Mouse (Mus musculus) intestine, embryonic 16.5 days (tissue): Measurements from ENCODE around the gene Commd1. TPM values are rescaled to one million over a fixed set of nuclear protein-coding genes. Genes with fewer than 3 reads are reported as not detected.

Source experiments
- ATAC-seq: fragments of 200-750 bp; cut with Nextera tagmentation; 2 replicates; pipeline ENCODE4 v1.8.0; 2017; ENCODE audit warnings: moderate TSS enrichment, moderate library complexity
- H3K27ac ChIP-seq: fragments of 300-500 bp; sonication (generic); 2 replicates; pipeline ENCODE4 v1.5.1; 2014; ENCODE audit warnings: mild to moderate bottlenecking, low read length
- H3K27me3 ChIP-seq: fragments of 300-500 bp; sonication (generic); replicated peaks from 2 replicates; pipeline ENCODE4 v1.6.1; 2014; ENCODE audit warnings: low read length, control low read depth, mixed read lengths; ENCODE audit not compliant: control insufficient read depth, insufficient read depth
- H3K36me3 ChIP-seq: fragments of 300-500 bp; sonication (generic); 2 replicates; pipeline ENCODE4 v1.6.1; 2014; ENCODE audit warnings: low read length, control low read depth; ENCODE audit not compliant: control insufficient read depth, insufficient read depth
- H3K4me1 ChIP-seq: fragments of 300-500 bp; sonication (generic); 2 replicates; pipeline ENCODE4 v1.6.1; 2014; ENCODE audit warnings: low read length, control low read depth, mixed read lengths; ENCODE audit not compliant: control insufficient read depth, insufficient read depth
- H3K4me2 ChIP-seq: fragments of 300-500 bp; sonication (generic); 2 replicates; pipeline ENCODE4 v1.6.1; 2014; ENCODE audit warnings: low read depth, low read length, control low read depth
- H3K4me3 ChIP-seq: fragments of 300-500 bp; sonication (generic); 2 replicates; pipeline ENCODE4 v1.5.1; 2014; ENCODE audit warnings: mild to moderate bottlenecking, low read length
- H3K9ac ChIP-seq: fragments of 300-500 bp; sonication (generic); 2 replicates; pipeline ENCODE4 v1.6.1; 2014; ENCODE audit warnings: low read depth, low read length
- H3K9me3 ChIP-seq: fragments of 300-500 bp; sonication (generic); 2 replicates; pipeline ENCODE4 v1.6.1; 2016; ENCODE audit warnings: low read length, control low read depth; ENCODE audit not compliant: control insufficient read depth
- WGBS: fragments of 180-500 bp; shearing (Covaris S2); extraction: QIAGEN DNeasy Blood & Tissue Kit; methylation state at CpG from one replicate; pipeline ENCODE4 v1.1.7; 2014; 5-methylcytosine and 5-hydroxymethylcytosine counted together
- polyA plus RNA-seq: library from polyadenylated mRNA; unstranded; fragments of >200 nt; fragmentation: Nextera tagmentation; extraction: Ambion mirVana; gene quantifications from 2 replicates; pipeline ENCODE4 v1.2.1, GENCODE M21; 2015

The Commd1 gene
- polyA plus RNA-seq, 1 experiment from 2014 or later = 339 TPM

DNA sequence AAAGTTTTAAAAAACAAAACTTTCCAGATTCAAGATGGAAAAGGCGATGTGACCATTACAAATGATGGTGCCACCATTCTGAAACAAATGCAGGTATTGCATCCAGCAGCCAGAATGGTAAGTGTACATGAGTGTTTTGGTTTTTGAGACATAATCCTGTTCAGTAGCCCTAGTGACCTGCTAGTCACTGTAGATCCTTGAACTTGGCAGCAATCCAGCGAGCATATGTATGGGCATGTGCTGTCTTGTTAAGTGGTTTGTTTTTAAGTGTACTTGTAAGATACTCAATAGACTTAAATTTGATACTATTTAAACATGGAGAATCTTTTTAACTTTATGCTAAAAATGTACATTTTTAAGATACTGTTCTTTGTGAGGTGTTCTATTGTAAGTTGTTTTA, 12.1 kb upstream of the Commd1 start:
- H3K4me2 ChIP-seq = no peak overlapping the region
- peaks cover 5% of the 10 kb centered on the region for H3K4me1 ChIP-seq
- H3K36me3 ChIP-seq = peaks cover 21% of the 10 kb centered on the region; the same call in 1 of the 2 replicates
- H3K9me3 ChIP-seq = no peaks in the 10 kb centered on the region
- H3K9ac ChIP-seq = no peak overlapping the region
- H3K27me3 ChIP-seq = no peaks in the 10 kb centered on the region
- 87% methylated on average over 2 of the region's 2 CpGs for WGBS
- ATAC-seq = no peak
- no peak overlapping the region for H3K27ac ChIP-seq
- no peak overlapping the region for H3K4me3 ChIP-seq

DNA sequence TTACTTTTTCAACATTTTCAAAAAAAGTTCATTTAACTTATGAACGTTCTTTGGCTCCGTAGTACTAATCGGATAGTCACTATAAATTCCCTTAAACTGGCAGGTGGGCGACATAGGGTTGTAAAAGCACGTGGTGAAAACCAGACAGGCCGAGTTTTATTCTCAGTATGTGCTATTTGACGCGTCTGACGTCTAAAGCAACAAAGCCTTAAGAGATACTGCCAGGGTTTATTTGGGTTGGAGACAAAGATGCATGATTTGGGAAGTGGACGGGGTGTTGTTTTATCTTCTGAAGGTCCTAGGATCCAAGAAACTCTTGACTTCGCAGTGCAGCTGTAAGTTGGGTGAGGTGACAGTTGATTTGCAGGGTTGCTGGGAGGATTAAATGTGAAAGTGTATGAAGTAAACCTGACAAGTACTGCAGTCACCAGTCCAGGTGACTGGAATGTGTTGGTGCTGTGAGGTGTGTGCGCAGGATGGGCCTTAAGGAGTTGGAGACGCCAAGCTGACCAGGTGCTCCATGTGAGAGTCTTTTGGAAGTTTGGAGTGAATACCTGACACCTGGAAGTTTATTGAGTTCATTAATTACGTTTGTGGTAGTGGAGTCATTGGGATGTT, 9.1 kb upstream of the Commd1 start:
- H3K27ac ChIP-seq = no peak overlapping the region
- ATAC-seq = no peak
- H3K4me1 ChIP-seq = peaks cover 5% of the 10 kb centered on the region
- H3K9me3 ChIP-seq = no peaks in the 10 kb centered on the region
- H3K36me3 ChIP-seq = peaks cover 5% of the 10 kb centered on the region; the same call in 1 of the 2 replicates
- peak overlapping the region; percentile 82 for H3K4me2 ChIP-seq
- H3K27me3 ChIP-seq = no peaks in the 10 kb centered on the region
- H3K9ac ChIP-seq = peak overlapping the region; percentile 93
- H3K4me3 ChIP-seq = peak overlapping the region; percentile 88
- 8% methylated on average over 14 of the region's 14 CpGs for WGBS

DNA sequence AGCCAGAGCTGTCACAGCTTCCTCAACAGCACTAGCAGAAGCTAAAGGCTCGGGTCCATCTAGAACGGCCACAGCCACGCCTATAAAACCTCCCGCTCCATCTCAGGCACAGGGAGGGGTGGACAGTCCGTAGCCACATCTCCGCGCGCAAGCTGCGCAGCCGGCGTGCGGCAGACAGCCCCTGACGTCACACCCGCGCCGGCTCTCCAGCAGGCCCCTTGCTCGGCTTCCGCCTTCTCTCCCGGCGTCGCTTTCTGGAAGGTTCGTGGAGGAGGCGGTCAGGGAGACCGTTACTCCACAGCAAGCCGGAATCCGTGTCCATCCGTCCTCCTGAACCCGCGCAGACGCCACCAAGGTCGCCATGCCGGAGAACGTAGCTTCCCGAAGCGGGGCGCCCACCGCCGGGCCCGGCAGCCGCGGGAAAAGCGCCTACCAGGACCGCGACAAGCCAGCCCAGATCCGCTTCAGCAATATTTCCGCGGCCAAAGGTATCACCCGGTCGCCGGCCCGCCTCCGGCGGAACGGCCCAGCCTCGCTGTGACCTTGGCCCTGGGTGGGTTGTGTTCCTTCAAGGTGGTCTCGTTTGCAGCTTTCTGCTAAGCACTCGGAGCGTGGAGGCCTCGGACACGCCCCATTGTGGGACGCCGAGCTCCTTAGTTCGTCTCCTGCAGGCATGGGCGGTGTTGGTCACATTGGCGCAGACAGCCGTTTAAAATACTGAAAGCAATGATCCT, 8.4 kb upstream of the Commd1 start, which contains the start of gene Cct4:
Gene Cct4, plus strand, starts transcription at position 127 of the 734 bp plus-strand sequence.
- under 1% methylated on average over 66 of the region's 66 CpGs for WGBS
- peak; percentile 99 for ATAC-seq

DNA sequence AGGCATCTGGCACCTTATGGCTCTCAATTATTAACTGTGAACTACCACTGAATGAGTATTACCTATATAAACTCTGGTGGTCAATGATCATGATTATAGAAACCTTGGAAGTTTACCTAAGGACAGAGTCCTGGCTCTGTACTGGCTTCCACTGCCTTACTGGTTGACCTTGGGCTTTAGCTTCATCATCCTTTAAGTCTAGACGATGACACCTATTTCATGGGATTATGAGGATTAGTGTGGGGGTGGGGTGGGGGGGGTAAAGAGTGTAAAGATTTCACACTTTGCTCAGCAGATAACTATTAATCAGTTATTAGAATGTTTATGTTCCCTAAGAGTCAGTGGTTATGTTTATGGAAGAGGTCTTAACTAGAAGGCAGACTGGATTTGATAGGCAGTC, 7.6 kb upstream of the Commd1 start:
- 35% methylated on average over 1 of the region's 1 CpGs for WGBS
- Histone ChIP-seq H3K36me3 (peaks cover 3% of the 10 kb centered on the region; the same call in 1 of the 2 replicates), H3K4me2 (peak overlapping the region; percentile 82), H3K4me3 (peak overlapping the region; percentile 88), H3K27ac (peak overlapping the region; percentile 93), H3K9ac (peak overlapping the region; percentile 93), H3K9me3 (no peaks in the 10 kb centered on the region), H3K4me1 (peaks cover 5% of the 10 kb centered on the region), H3K27me3 (no peaks in the 10 kb centered on the region)
- 0 out of 2 replicates have a peak, but pooled peaks have one; percentile 6 for ATAC-seq

More for the DNA sequence above, 8.4 kb upstream of the Commd1 start, which contains the start of gene Cct4:
- Histone ChIP-seq H3K9me3 (no peaks in the 10 kb centered on the region), H3K4me3 (peak within 1 kb of the TSS; percentile 88), H3K4me1 (peaks cover 5% of the 10 kb centered on the region), H3K27me3 (no peaks in the 10 kb centered on the region), H3K27ac (peak within 1 kb of the TSS; percentile 93), H3K36me3 (peaks cover 3% of the 10 kb centered on the region; the same call in 1 of the 2 replicates), H3K9ac (peak within 1 kb of the TSS; percentile 93), H3K4me2 (peak within 1 kb of the TSS; percentile 82)

DNA sequence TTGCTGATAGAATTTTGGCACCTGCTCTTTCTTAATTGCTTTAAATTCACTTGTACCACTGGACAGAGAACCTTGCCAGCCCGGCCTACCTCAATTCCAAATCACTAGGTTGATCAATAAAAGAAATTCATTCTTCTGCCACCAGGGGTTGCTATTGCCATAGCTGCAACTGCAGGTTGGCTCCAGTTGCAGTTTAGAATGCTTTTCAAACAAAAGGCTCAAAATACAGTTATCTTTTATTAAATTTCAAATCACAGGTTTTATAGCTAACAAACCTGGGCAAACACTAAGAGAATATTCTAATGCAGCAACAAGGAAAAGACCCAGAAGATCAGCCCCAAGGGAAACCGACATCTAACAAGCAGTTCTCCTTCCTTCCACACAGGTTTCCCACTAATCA, 5.2 kb upstream of the Commd1 start:
- Histone ChIP-seq H3K36me3 (no peaks in the 10 kb centered on the region), H3K27me3 (no peaks in the 10 kb centered on the region), H3K9ac (no peak overlapping the region), H3K27ac (no peak overlapping the region), H3K4me2 (no peak overlapping the region), H3K4me1 (peaks cover 5% of the 10 kb centered on the region), H3K4me3 (no peak overlapping the region), H3K9me3 (no peaks in the 10 kb centered on the region)
- no peak for ATAC-seq
- WGBS = 39% methylated on average over 2 of the region's 2 CpGs

DNA sequence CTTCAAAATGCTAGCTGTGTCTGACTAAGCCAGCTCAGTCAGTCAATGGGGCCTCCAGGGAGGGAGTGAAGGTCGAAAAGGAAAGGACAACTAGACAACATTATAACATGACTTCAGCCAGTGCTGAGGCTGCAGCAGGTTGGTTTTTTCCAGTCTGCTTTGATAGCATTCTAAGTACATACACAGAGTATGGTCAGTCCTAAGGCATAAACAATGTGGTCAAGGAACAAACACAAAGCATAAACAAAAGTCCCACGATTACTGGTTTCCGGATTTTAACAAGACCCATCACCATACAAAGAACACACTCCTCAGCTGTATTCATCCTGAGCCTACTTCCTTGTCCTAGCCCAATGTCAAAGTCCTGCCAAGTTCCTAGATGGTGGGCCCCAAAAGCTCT, 3.3 kb upstream of the Commd1 start:
- no peak overlapping the region for H3K27ac ChIP-seq
- H3K9me3 ChIP-seq = no peaks in the 10 kb centered on the region
- peaks cover 6% of the 10 kb centered on the region for H3K4me1 ChIP-seq
- H3K27me3 ChIP-seq = no peaks in the 10 kb centered on the region
- H3K36me3 ChIP-seq = no peaks in the 10 kb centered on the region
- H3K4me2 ChIP-seq = no peak overlapping the region
- no peak for ATAC-seq
- H3K9ac ChIP-seq = no peak overlapping the region
- H3K4me3 ChIP-seq = no peak overlapping the region
- WGBS = 70% methylated on average over 3 of the region's 3 CpGs

DNA sequence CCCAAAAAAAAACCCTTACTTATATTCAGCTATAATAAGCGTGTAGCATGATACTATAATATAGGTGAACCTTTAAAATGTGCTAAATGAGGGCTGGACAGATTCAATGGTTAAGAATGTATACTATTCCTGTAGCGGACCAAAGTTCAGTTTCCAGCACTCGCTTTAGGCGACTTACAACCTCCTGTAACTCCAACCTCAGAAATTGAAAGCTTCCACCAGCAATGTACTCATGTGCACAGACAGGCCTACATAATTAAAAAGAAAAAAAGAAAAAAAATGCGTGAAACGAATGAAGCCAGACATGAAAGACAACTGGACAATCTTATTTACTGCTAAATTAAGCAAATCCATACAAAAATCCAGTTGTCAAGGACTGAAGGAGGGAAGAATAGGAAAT, 664 bp upstream of the Commd1 start:
- H3K9ac ChIP-seq = no peak overlapping the region
- ATAC-seq = no peak
- H3K36me3 ChIP-seq = no peaks in the 10 kb centered on the region
- no peak overlapping the region for H3K4me2 ChIP-seq
- no peaks in the 10 kb centered on the region for H3K27me3 ChIP-seq
- 76% methylated on average over 6 of the region's 6 CpGs for WGBS
- H3K9me3 ChIP-seq = no peaks in the 10 kb centered on the region
- no peak overlapping the region for H3K4me3 ChIP-seq
- H3K4me1 ChIP-seq = peaks cover 6% of the 10 kb centered on the region
- no peak overlapping the region for H3K27ac ChIP-seq

DNA sequence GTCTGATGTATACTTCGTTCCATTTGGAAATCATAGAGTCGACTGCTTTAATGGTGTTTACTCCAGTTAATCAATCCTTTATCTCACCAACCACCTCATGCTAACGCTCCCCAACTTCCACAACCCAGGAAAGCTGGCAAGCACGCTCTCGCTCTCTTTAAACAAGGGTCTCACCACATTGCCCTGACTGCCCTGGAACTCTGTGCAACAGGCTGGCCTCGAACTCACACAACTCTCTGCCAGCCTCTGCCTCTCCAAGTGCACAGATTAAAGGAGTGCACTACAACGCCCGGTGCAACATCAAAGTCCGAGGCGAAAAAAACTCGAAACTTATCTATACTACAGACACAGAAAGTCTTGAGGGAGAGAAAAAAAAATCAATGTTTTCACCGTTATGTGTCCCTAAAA, 635 bp downstream of the Commd1 start:
- H3K36me3 ChIP-seq = no peaks in the 10 kb centered on the region
- H3K4me1 ChIP-seq = peaks cover 6% of the 10 kb centered on the region
- H3K9me3 ChIP-seq = no peaks in the 10 kb centered on the region
- H3K27ac ChIP-seq = peak overlapping the region; percentile 99
- no peaks in the 10 kb centered on the region for H3K27me3 ChIP-seq
- H3K4me2 ChIP-seq = peak overlapping the region; percentile 65
- peak overlapping the region; percentile 70 for H3K4me3 ChIP-seq
- ATAC-seq = peak; percentile 64
- peak overlapping the region; percentile 80 for H3K9ac ChIP-seq
- 2% methylated on average over 12 of the region's 12 CpGs for WGBS

DNA sequence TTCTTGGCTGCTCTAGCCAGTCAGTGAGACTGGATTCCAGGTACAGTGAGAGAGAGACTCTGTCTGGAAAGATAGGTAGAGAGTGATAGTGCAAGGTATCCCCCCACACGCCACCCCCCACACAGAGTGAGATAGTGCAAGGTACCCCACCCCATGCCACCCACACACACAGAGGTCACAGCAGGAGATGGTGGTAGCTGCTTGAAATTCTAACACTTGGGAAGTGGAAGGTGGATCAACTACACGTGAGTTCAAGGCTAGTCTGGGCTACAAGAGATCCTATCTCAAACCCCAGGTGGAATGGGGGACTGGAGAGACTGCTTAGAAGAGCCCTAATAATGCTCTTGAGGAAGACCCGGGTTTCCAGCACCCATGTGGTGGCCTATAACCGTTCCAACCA, 1.1 kb downstream of the Commd1 start:
- peak overlapping the region; percentile 70 for H3K4me3 ChIP-seq
- H3K9ac ChIP-seq = peak overlapping the region; percentile 80
- peaks cover 6% of the 10 kb centered on the region for H3K4me1 ChIP-seq
- H3K27me3 ChIP-seq = no peaks in the 10 kb centered on the region
- no peaks in the 10 kb centered on the region for H3K9me3 ChIP-seq
- H3K27ac ChIP-seq = peak overlapping the region; percentile 8; the same call in 1 of the 2 replicates
- H3K36me3 ChIP-seq = no peaks in the 10 kb centered on the region
- ATAC-seq = no peak
- 28% methylated on average over 4 of the region's 4 CpGs for WGBS
- H3K4me2 ChIP-seq = peak overlapping the region; percentile 65
